In genomic region chr4:142071243-142071991, GRCm38 (mm10) we compare ENCODE assay signal across 9 mouse cellular contexts. TPM values are rescaled to one million over a fixed set of nuclear protein-coding genes. Genes with fewer than 3 reads are reported as not detected.
DNase-seq lines count a peak whose midpoint lies in the region; ATAC-seq and TF ChIP-seq lines count a peak whose summit lies in the region.
"Had no signal": no experiment of that assay in that cellular context is flagged by ENCODE, and none has a peak within 500 bp of the region (broad histone marks: within the 10 kb centered on the region; RNA-seq: fewer than 3 reads in every experiment).

No protein-coding gene starts in this region.

- H3K4me1 ChIP-seq in kidney, embryonic 14.5 days (ENCODE audit: control insufficient read depth, insufficient read depth, low read length), result peaks cover 8% of the 10 kb centered on the region; the same call in 1 of the 2 replicates
- peaks cover 53% of the 10 kb centered on the region for H3K4me1 ChIP-seq in bone marrow macrophage, adult 2 months (ENCODE audit: control insufficient read depth, insufficient read depth, low read length)
- H3K4me1 ChIP-seq in embryonic facial prominence, embryonic 11.5 days (ENCODE audit: control insufficient read depth, insufficient read depth, low read length), result peaks cover 5% of the 10 kb centered on the region
- H3K4me1 ChIP-seq in liver, embryonic 16.5 days (ENCODE audit: control insufficient read depth, low read depth, low read length), result peaks cover 31% of the 10 kb centered on the region

- peak; percentile 8 for DNase-seq in kidney, adult 18-20 months
- DNase-seq in embryonic facial prominence, embryonic 11.5 days (ENCODE audit: low spot score), result peak; percentile 86
- DNase-seq in B cell, adult 2 months, result no peak
- no peak for DNase-seq in T-cell, adult 2 months (ENCODE audit: low spot score)
- DNase-seq: thymus, postnatal 4 days had no signal

- ATAC-seq in kidney, embryonic 14.5 days (ENCODE audit: low FRiP score, low TSS enrichment), result no peak
- ATAC-seq in embryonic facial prominence, embryonic 11.5 days (replicated peaks; ENCODE audit: insufficient number of reproducible peaks, low FRiP score, low TSS enrichment, low read depth), result no peak
- no peak for ATAC-seq in liver, embryonic 16.5 days (ENCODE audit: low read depth)
- ATAC-seq in CD4-positive, CD25-positive, alpha-beta regulatory T cell, adult 4 months, result no peak

- no peak overlapping the region for H3K4me2 ChIP-seq in kidney, embryonic 14.5 days (replicated peaks; ENCODE audit: low read depth, low read length)
- no peak overlapping the region for H3K4me2 ChIP-seq in embryonic facial prominence, embryonic 11.5 days (ENCODE audit: low read depth, low read length)
- H3K4me2 ChIP-seq in liver, embryonic 16.5 days (ENCODE audit: low read depth, low read length), result no peak overlapping the region

- H3K4me3 ChIP-seq in kidney, embryonic 14.5 days (ENCODE audit: low read length), result no peak overlapping the region
- H3K4me3 ChIP-seq in bone marrow macrophage, adult 2 months (ENCODE audit: insufficient read depth, low read length), result no peak overlapping the region
- no peak overlapping the region for H3K4me3 ChIP-seq in embryonic facial prominence, embryonic 11.5 days (ENCODE audit: low read depth, low read length)
- no peak overlapping the region for H3K4me3 ChIP-seq in liver, embryonic 16.5 days (ENCODE audit: low read depth, low read length)

- H3K9ac ChIP-seq in kidney, embryonic 14.5 days (ENCODE audit: low read depth, low read length), result no peak overlapping the region; the same call in 1 of the 2 replicates
- H3K9ac ChIP-seq in embryonic facial prominence, embryonic 11.5 days (replicated peaks; ENCODE audit: low read length), result no peak overlapping the region
- no peak overlapping the region for H3K9ac ChIP-seq in liver, embryonic 16.5 days (ENCODE audit: low read depth, low read length)

- no peak for TF ChIP-seq CTCF in bone marrow macrophage, adult 2 months (IDR thresholded peaks at IDR 0.05; ENCODE audit: low read depth, low read length)

- no peak overlapping the region for H3K27ac ChIP-seq in kidney, embryonic 14.5 days (ENCODE audit: low read depth, low read length)
- peak overlapping the region; percentile 41 for H3K27ac ChIP-seq in bone marrow macrophage, adult 2 months (ENCODE audit: insufficient read depth, low read depth, low read length)
- no peak overlapping the region; the same call in 1 of the 2 replicates for H3K27ac ChIP-seq in embryonic facial prominence, embryonic 11.5 days (replicated peaks; ENCODE audit: low read depth, low read length)
- H3K27ac ChIP-seq in liver, embryonic 16.5 days (ENCODE audit: low read length), result peak overlapping the region; percentile 71

- no peak for TF ChIP-seq POLR2A in bone marrow macrophage, adult 2 months (IDR thresholded peaks at IDR 0.05; ENCODE audit: borderline replicate concordance, low read depth, low read length)

- H3K9me3 ChIP-seq in kidney, embryonic 14.5 days (ENCODE audit: control insufficient read depth, low read length), result no peaks in the 10 kb centered on the region
- H3K9me3 ChIP-seq in embryonic facial prominence, embryonic 11.5 days (replicated peaks; ENCODE audit: control insufficient read depth, low read length), result no peaks in the 10 kb centered on the region
- no peaks in the 10 kb centered on the region for H3K9me3 ChIP-seq in liver, embryonic 16.5 days (replicated peaks; ENCODE audit: control insufficient read depth, low read length)

- 0 out of 2 replicates have a peak, but pooled peaks cover 3% of the 10 kb centered on the region for H3K27me3 ChIP-seq in kidney, embryonic 14.5 days (ENCODE audit: control insufficient read depth, insufficient read depth, low read length)
- H3K27me3 ChIP-seq in embryonic facial prominence, embryonic 11.5 days (ENCODE audit: control insufficient read depth, insufficient read depth, low read length), result no peaks in the 10 kb centered on the region
- no peaks in the 10 kb centered on the region; the same call in none of the 2 replicates for H3K27me3 ChIP-seq in liver, embryonic 16.5 days (ENCODE audit: control insufficient read depth, insufficient read depth, low read depth, low read length)

- no peaks in the 10 kb centered on the region for H3K36me3 ChIP-seq in kidney, embryonic 14.5 days (ENCODE audit: control insufficient read depth, insufficient read depth, low read length)
- H3K36me3 ChIP-seq in embryonic facial prominence, embryonic 11.5 days (replicated peaks; ENCODE audit: control insufficient read depth, insufficient read depth, low read depth, low read length), result no peaks in the 10 kb centered on the region
- no peaks in the 10 kb centered on the region for H3K36me3 ChIP-seq in liver, embryonic 16.5 days (ENCODE audit: control insufficient read depth, insufficient read depth)

- WGBS in kidney, embryonic 14.5 days, result 16% methylated on average over 18 of the region's 18 CpGs
- WGBS in embryonic facial prominence, embryonic 11.5 days, result 6% methylated on average over 18 of the region's 18 CpGs
- 10% methylated on average over 18 of the region's 18 CpGs for WGBS in liver, embryonic 16.5 days (ENCODE audit: insufficient replicate concordance)

RNA-seq across cellular contexts. Expression of gene Tmem51, which starts 12.7 kb away (rescaled TPM):
- 16.7 and 23.0 TPM in 2 replicates for polyA plus RNA-seq in kidney, embryonic 14.5 days (2014; fragmentation: Nextera tagmentation; extraction: Ambion mirVana)
- polyA plus RNA-seq in bone marrow macrophage, adult 2 months (2012; ENCODE audit: insufficient read depth, insufficient read length, missing spikeins), result 52.4 and 56.6 TPM in 2 replicates
- 10.1 and 12.1 TPM in 2 replicates for polyA plus RNA-seq in embryonic facial prominence, embryonic 11.5 days (2014; fragmentation: Nextera tagmentation; extraction: Ambion mirVana)
- 15.7 and 18.6 TPM in 2 replicates for polyA plus RNA-seq in liver, embryonic 16.5 days (2015; fragmentation: Nextera tagmentation; extraction: Ambion mirVana)
- under 1 TPM; 0.86 to 0.96 TPM for polyA plus RNA-seq in CD4-positive, CD25-positive, alpha-beta regulatory T cell, adult 4 months (2017; shearing (Covaris generic))

RNA-seq across cellular contexts. Expression of gene Fhad1, which starts 56.5 kb away (rescaled TPM):
- 0.15 and 0.60 TPM in 2 replicates for polyA plus RNA-seq in kidney, embryonic 14.5 days (2014; fragmentation: Nextera tagmentation; extraction: Ambion mirVana)
- polyA plus RNA-seq in bone marrow macrophage, adult 2 months (2012; ENCODE audit: insufficient read depth, insufficient read length, missing spikeins), result 3.2 and 4.9 TPM in 2 replicates
- polyA plus RNA-seq in embryonic facial prominence, embryonic 11.5 days (2014; fragmentation: Nextera tagmentation; extraction: Ambion mirVana), result 0.68 and 0.94 TPM in 2 replicates
- polyA plus RNA-seq in liver, embryonic 16.5 days (2015; fragmentation: Nextera tagmentation; extraction: Ambion mirVana), result 0.02 TPM in 1 of 2 replicates, not detected in the other
- polyA plus RNA-seq in CD4-positive, CD25-positive, alpha-beta regulatory T cell, adult 4 months (2017; shearing (Covaris generic)), result 1 to 10 TPM in 1 of 2 experiments, not detected in 1; 1.0 TPM

Comparison
In these comparisons a context has a peak if more than half of its experiments do, and no peak if none do; other contexts are left out.
1. DNase-seq: peak in kidney, adult 18-20 months (single experiment) and embryonic facial prominence, embryonic 11.5 days (single experiment); none in B cell, adult 2 months (0 of 2) and T-cell, adult 2 months (single experiment).
2. H3K27ac ChIP-seq: peak in bone marrow macrophage, adult 2 months (single experiment) and liver, embryonic 16.5 days (single experiment); none in kidney, embryonic 14.5 days (single experiment) and embryonic facial prominence, embryonic 11.5 days (single experiment).